Mouse (Mus musculus) layer of hippocampus, adult 8-10 months (tissue): ENCODE data around the gene Insm2. TPM values are rescaled to one million over a fixed set of nuclear protein-coding genes. Genes with fewer than 3 reads are reported as not detected.
"Not testable (repeated sequence)": the region's sequence is repeated elsewhere in the genome, so short reads cannot be mapped to it uniquely, and the experiment has no call there.

Experiments
- DNase-seq, 2 experiments: peaks; one replicate each; pipeline ENCODE4 v3.0.0; 2022; ENCODE audit warnings: low spot score in 2 of 2
- total RNA-seq, 4 experiments: library from RNA; stranded (reverse); gene quantifications; 2 replicates each; pipeline ENCODE4 v1.2.4; 2022

Gene Insm2
- total RNA-seq, result under 1 TPM in 2 of 4 experiments, not detected in 2; 0.18 to 0.35 TPM

- DNase-seq, result no peak
Observed at GRCm38 (mm10) chr12:55598887-55599561, at the start of gene Insm2. Gene Insm2 (plus strand): TSS chr12:55599427.

GRCm38 (mm10) chr12:55554901-55555300, 44.3 kb upstream of the Insm2 start:
- DNase-seq, result not testable (repeated sequence)

- no peak for DNase-seq
Observed at GRCm38 (mm10) chr12:55557866-55558265, 41.4 kb upstream of the Insm2 start.

GRCm38 (mm10) chr12:55559184-55559855, 39.9 kb upstream of the Insm2 start:
- no peak for DNase-seq

GRCm38 (mm10) chr12:55560025-55560690, 39.1 kb upstream of the Insm2 start:
- no peak for DNase-seq

- no peak for DNase-seq
Observed at GRCm38 (mm10) chr12:55563742-55564141, 35.5 kb upstream of the Insm2 start.

- DNase-seq, result no peak
Observed at GRCm38 (mm10) chr12:55564187-55564963, 34.9 kb upstream of the Insm2 start.

GRCm38 (mm10) chr12:55565206-55565605, 34.0 kb upstream of the Insm2 start, which contains the start of gene Aldoart2:
Gene Aldoart2 (plus strand): TSS chr12:55565239.
- no peak for DNase-seq

GRCm38 (mm10) chr12:55565867-55566266, 33.4 kb upstream of the Insm2 start:
- no peak for DNase-seq

- no peak for DNase-seq
Observed at GRCm38 (mm10) chr12:55566837-55567236, 32.4 kb upstream of the Insm2 start.

- DNase-seq, result no peak
Observed at GRCm38 (mm10) chr12:55568466-55568865, 30.8 kb upstream of the Insm2 start.

GRCm38 (mm10) chr12:55569676-55570075, 29.6 kb upstream of the Insm2 start:
- no peak for DNase-seq

- DNase-seq, result no peak
Observed at GRCm38 (mm10) chr12:55570646-55571045, 28.6 kb upstream of the Insm2 start.

GRCm38 (mm10) chr12:55571181-55571580, 28.0 kb upstream of the Insm2 start:
- no peak for DNase-seq

- no peak for DNase-seq
Observed at GRCm38 (mm10) chr12:55571661-55572060, 27.6 kb upstream of the Insm2 start.

GRCm38 (mm10) chr12:55573089-55573488, 26.1 kb upstream of the Insm2 start:
- no peak for DNase-seq

GRCm38 (mm10) chr12:55573794-55574193, 25.4 kb upstream of the Insm2 start:
- DNase-seq, result no peak

GRCm38 (mm10) chr12:55586936-55587335, 12.3 kb upstream of the Insm2 start:
- DNase-seq, result not testable (repeated sequence)

GRCm38 (mm10) chr12:55598537-55598886, 715 bp upstream of the Insm2 start:
- no peak for DNase-seq

- DNase-seq, result no peak
Observed at GRCm38 (mm10) chr12:55599639-55600502, 644 bp downstream of the Insm2 start.
